Mouse (Mus musculus) hindbrain, embryonic 11.5 days (tissue): ENCODE data around the gene Prmt1. TPM values are rescaled to one million over a fixed set of nuclear protein-coding genes. Genes with fewer than 3 reads are reported as not detected.

Experiments
- ATAC-seq: fragments of 200-750 bp; cut with Nextera tagmentation; 2 replicates; pipeline ENCODE4 v1.8.0; 2017; ENCODE audit warnings: mild to moderate bottlenecking, moderate TSS enrichment, moderate library complexity; ENCODE audit not compliant: low FRiP score
- DNase-seq: peaks from one replicate; pipeline ENCODE4 v3.0.0-alpha.2; 2015; ENCODE audit warnings: low spot score
- H3K27ac ChIP-seq: fragments of 300-500 bp; sonication (generic); 2 replicates; pipeline ENCODE4 v1.5.1; 2014; ENCODE audit warnings: mild to moderate bottlenecking, low read depth, low read length
- H3K27me3 ChIP-seq: fragments of 300-500 bp; sonication (generic); 2 replicates; pipeline ENCODE4 v1.6.1; 2014; ENCODE audit warnings: mild to moderate bottlenecking, low read length, moderate library complexity, mixed read lengths; ENCODE audit not compliant: control insufficient read depth, insufficient read depth
- H3K36me3 ChIP-seq: fragments of 300-500 bp; sonication (generic); 2 replicates; pipeline ENCODE4 v1.6.1; 2014; ENCODE audit warnings: mild to moderate bottlenecking, low read length, moderate library complexity, mixed read lengths; ENCODE audit not compliant: control insufficient read depth, insufficient read depth
- H3K4me1 ChIP-seq: fragments of 300-500 bp; sonication (generic); replicated peaks from 2 replicates; pipeline ENCODE4 v1.6.1; 2014; ENCODE audit warnings: low read length, mixed read lengths; ENCODE audit not compliant: control insufficient read depth, insufficient read depth
- H3K4me2 ChIP-seq: fragments of 300-500 bp; sonication (generic); replicated peaks from 2 replicates; pipeline ENCODE4 v1.6.1; 2014; ENCODE audit warnings: mild to moderate bottlenecking, low read depth, low read length
- H3K4me3 ChIP-seq: fragments of 300-500 bp; sonication (generic); 2 replicates; pipeline ENCODE4 v1.5.1; 2014; ENCODE audit warnings: low read depth, low read length
- H3K9ac ChIP-seq: fragments of 300-500 bp; sonication (generic); 2 replicates; pipeline ENCODE4 v1.6.1; 2014; ENCODE audit warnings: low read depth, low read length
- H3K9me3 ChIP-seq: fragments of 300-500 bp; sonication (generic); 2 replicates; pipeline ENCODE4 v1.6.1; 2016; ENCODE audit warnings: low read length; ENCODE audit not compliant: control insufficient read depth
- WGBS: fragments of 180-500 bp; shearing (Covaris S2); extraction: QIAGEN DNeasy Blood & Tissue Kit; methylation state at CpG from one replicate; pipeline ENCODE4 v1.1.7; 2014; 5-methylcytosine and 5-hydroxymethylcytosine counted together
- polyA plus RNA-seq: library from polyadenylated mRNA; unstranded; fragments of >200 nt; fragmentation: Nextera tagmentation; extraction: Ambion mirVana; gene quantifications from 2 replicates; pipeline ENCODE4 v1.2.1, GENCODE M21; 2014

The Prmt1 gene
- polyA plus RNA-seq, 1 experiment from 2014 or later = 249 TPM

DNA sequence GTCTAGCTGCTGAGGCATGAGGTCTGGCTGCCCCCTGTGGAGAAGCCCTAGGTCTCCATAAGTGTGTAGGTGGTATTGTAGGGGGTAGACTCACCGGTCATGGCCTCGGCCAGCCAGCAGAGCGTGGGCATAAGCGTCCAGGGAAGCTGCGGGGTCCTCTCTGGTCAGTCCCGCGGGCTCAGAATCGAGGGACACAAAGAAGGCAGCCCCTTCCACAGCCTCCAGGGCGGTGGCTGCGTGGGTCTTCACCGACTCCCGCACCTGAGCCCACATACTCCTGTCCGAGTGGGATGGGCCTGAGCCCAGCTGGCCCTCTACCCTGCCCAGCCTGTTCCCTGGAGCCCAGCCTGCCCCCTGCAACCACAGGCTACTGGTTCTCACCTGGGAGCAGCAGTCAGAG lies 21.4 kb downstream of the Prmt1 start:
- Histone ChIP-seq H3K4me2 (no peak overlapping the region), H3K27ac (no peak overlapping the region), H3K9ac (no peak overlapping the region), H3K36me3 (0 out of 2 replicates have a peak, but pooled peaks cover 6% of the 10 kb centered on the region), H3K4me3 (no peak overlapping the region), H3K9me3 (no peaks in the 10 kb centered on the region), H3K27me3 (no peaks in the 10 kb centered on the region), H3K4me1 (no peaks in the 10 kb centered on the region)
- no peak for DNase-seq
- no peak for ATAC-seq
- WGBS = 96% methylated on average over 13 of the region's 13 CpGs

DNA sequence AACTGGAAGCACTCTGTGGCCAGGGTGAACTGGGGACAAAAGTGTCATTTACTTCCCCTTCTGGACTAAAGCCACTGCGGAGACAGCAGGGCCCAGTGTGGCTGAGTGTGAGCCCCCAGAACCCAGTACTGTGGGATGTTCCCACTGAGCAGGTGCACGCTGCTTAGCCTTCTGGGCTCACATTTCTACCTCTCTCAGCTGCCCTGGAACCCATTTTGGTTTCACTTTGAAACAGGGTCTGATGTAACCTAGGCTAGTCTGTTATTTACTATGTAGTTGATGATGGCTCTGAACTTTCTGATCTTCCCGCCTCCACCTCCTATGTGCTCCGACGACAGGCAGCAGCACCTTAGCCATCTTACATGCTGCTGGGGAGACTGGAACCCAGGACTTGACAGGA lies 23.5 kb downstream of the Prmt1 start:
- Histone ChIP-seq H3K4me3 (no peak overlapping the region), H3K36me3 (0 out of 2 replicates have a peak, but pooled peaks cover 6% of the 10 kb centered on the region), H3K9ac (no peak overlapping the region), H3K9me3 (no peaks in the 10 kb centered on the region), H3K4me2 (no peak overlapping the region), H3K27ac (no peak overlapping the region), H3K4me1 (no peaks in the 10 kb centered on the region), H3K27me3 (no peaks in the 10 kb centered on the region)
- 95% methylated on average over 5 of the region's 5 CpGs for WGBS
- DNase-seq = no peak
- no peak for ATAC-seq

DNA sequence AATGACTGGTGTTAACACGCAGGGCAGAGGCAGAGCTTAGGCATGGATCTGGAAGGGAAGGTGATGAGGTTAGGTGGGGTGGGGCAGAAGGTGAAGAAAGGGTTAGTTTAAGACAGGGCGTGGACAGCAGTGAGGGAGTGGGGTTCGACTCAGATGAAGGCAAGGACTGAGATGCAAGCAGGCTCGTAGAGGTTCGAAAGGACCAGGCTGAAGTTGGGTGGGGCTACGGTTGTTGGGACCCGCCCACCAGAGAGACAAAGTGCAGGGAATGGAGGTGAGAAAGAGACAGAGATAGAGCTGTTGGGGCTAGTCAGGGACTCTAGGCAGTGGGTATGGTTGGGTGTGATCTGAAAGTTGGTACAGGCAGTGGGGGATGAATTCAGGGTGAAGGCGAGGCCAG lies 24.0 kb downstream of the Prmt1 start:
- WGBS = 78% methylated on average over 8 of the region's 8 CpGs
- no peak overlapping the region for H3K4me2 ChIP-seq
- H3K9me3 ChIP-seq = no peaks in the 10 kb centered on the region
- H3K4me3 ChIP-seq = no peak overlapping the region
- H3K27ac ChIP-seq = no peak overlapping the region
- DNase-seq = no peak
- H3K27me3 ChIP-seq = no peaks in the 10 kb centered on the region
- no peak for ATAC-seq
- 0 out of 2 replicates have a peak, but pooled peaks cover 6% of the 10 kb centered on the region for H3K36me3 ChIP-seq
- no peaks in the 10 kb centered on the region for H3K4me1 ChIP-seq
- H3K9ac ChIP-seq = no peak overlapping the region

DNA sequence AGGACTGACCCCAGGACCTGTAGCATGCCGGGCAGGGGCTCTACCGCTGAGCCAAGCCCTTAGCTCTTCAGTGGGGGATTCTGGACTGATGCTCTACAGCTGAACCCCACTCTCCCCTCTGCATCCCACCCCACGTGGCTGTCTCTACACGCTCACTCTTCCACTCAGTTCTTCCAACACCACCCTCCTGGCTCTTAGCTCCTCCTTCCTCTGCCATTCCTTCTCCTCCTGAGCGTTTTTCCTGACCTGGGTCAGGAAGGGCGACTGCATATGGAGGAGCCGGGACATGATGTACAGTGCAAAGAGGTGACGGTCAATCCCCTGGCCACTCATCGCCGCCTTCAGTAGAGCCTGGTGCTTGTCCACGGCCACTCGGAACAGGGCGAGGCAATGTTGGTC lies 25.9 kb downstream of the Prmt1 start:
- no peak overlapping the region for H3K4me2 ChIP-seq
- H3K4me3 ChIP-seq = no peak overlapping the region
- H3K4me1 ChIP-seq = no peaks in the 10 kb centered on the region
- no peaks in the 10 kb centered on the region for H3K27me3 ChIP-seq
- WGBS = 96% methylated on average over 13 of the region's 13 CpGs
- no peaks in the 10 kb centered on the region for H3K9me3 ChIP-seq
- DNase-seq = no peak
- 0 out of 2 replicates have a peak, but pooled peaks cover 6% of the 10 kb centered on the region for H3K36me3 ChIP-seq
- no peak overlapping the region for H3K9ac ChIP-seq
- no peak overlapping the region for H3K27ac ChIP-seq
- no peak for ATAC-seq

DNA sequence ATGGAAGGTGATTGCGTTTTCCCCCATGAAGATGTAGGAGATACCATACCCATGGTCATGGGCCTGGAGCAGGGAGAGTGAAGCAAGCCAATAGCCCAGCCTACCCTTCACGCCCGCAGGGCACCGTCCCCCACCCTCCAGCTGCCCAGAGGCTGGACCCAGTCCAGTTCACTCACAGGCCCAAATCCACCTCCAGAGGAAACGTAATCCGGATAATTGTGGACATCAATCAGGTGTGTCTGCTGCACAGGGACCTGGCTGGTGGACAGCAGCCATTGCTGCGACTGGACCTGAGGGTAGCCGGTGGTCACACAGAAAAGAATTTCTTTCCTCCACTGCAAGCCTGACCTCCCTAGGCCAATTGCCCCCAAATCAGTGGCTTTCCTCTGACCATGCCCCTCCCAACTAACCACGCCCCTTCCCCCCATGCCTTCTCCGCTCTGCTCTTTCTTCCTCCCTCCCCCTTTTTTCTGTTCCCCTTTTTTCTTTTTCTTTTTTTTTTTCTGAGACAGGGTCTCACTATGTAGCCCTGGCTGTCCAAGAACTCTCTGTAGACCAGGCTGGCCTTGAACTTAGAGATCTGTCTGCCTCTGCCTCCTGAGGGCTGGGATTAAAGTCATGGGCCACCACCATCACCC lies 26.4 kb downstream of the Prmt1 start:
- DNase-seq = no peak
- Histone ChIP-seq H3K27me3 (no peaks in the 10 kb centered on the region), H3K9ac (no peak overlapping the region), H3K36me3 (0 out of 2 replicates have a peak, but pooled peaks cover 2% of the 10 kb centered on the region), H3K4me1 (no peaks in the 10 kb centered on the region), H3K4me3 (no peak overlapping the region), H3K27ac (no peak overlapping the region), H3K9me3 (no peaks in the 10 kb centered on the region), H3K4me2 (no peak overlapping the region)
- WGBS = 93% methylated on average over 10 of the region's 10 CpGs
- ATAC-seq = no peak

DNA sequence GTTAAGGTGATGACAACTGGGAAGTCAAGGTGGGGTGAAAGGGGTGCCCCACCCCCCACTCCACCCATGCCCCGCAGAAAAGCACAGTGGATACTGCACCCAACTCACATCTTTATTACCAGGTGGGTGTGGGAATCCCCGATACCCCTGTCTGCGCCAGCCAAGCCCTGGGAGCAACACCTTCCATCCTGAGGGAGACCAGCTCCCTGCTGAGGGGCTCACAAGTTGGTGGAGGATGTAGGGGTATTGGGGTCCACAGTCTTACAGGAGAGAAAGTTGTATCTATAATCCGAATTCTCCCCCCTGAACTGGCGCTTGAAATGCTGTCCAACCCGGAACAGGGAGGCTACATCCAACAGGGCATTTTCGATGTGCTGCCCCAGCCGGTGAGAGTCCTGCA lies 27.1 kb downstream of the Prmt1 start:
- ATAC-seq (no peak), DNase-seq (no peak)
- WGBS = 83% methylated on average over 8 of the region's 8 CpGs
- Histone ChIP-seq H3K27ac (no peak overlapping the region), H3K4me1 (no peaks in the 10 kb centered on the region), H3K9ac (no peak overlapping the region), H3K4me2 (no peak overlapping the region), H3K27me3 (no peaks in the 10 kb centered on the region), H3K4me3 (no peak overlapping the region), H3K36me3 (no peaks in the 10 kb centered on the region), H3K9me3 (no peaks in the 10 kb centered on the region)

DNA sequence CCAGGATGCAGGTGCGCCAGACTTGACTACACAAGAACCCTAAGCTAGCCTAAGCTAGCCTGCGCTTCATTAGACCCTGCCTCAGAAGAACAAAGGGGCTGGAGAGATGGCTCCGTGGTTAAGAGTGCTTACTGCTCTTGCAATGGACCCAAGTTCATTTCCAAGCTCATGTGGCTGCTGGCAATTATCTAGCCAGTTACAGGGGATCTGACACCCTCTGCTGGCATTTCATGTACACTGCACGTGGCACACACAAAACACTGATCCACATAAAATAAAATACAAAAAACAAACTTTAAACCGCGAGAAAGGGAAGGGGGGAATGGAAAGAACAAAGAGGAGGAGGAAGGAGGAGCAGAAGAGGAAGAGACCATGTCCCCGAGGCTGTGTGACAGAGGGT lies 28.2 kb downstream of the Prmt1 start:
- H3K36me3 ChIP-seq = no peaks in the 10 kb centered on the region
- H3K4me3 ChIP-seq = no peak overlapping the region
- H3K9me3 ChIP-seq = no peaks in the 10 kb centered on the region
- no peak for ATAC-seq
- no peak overlapping the region for H3K27ac ChIP-seq
- H3K4me1 ChIP-seq = no peaks in the 10 kb centered on the region
- DNase-seq = peak; percentile 42
- WGBS = 63% methylated on average over 7 of the region's 7 CpGs
- no peak overlapping the region for H3K9ac ChIP-seq
- no peak overlapping the region for H3K4me2 ChIP-seq
- no peaks in the 10 kb centered on the region for H3K27me3 ChIP-seq

DNA sequence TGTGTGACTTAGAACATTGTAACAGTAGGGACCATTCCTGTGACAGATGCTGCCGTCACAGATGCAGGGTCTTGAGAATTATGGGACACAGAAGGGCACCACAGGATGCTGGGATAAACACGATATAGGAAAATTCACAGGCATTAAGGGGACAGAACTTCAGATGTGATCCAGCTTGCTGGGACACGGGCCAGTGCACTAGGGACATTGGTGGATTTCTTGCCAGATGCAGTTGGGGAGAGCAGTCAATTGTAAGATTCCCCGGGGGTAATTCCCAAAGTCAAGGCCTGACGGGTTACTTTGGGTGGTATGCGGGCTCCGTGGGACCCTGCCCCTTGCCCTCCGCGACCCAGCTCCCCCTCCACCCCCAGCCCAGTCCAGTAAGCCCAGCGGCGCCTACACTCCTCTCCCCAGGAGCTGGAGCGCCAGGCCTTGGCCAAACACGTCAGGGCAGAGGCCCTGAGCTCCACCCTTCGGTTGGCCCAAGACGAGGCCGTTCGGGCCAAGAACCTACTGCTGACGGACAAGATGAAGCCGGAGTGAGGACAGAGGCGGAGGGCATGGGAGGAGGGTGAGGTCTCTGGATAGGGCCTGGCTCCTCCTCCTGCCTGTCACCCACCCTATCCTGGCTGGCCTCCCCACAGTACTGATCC lies 29.1 kb downstream of the Prmt1 start:
- Histone ChIP-seq H3K9ac (no peak overlapping the region), H3K9me3 (no peaks in the 10 kb centered on the region), H3K36me3 (no peaks in the 10 kb centered on the region), H3K4me3 (no peak overlapping the region), H3K27me3 (no peaks in the 10 kb centered on the region), H3K4me2 (no peak overlapping the region), H3K4me1 (no peaks in the 10 kb centered on the region), H3K27ac (no peak overlapping the region)
- ATAC-seq (no peak), DNase-seq (no peak)
- WGBS = 68% methylated on average over 20 of the region's 20 CpGs

DNA sequence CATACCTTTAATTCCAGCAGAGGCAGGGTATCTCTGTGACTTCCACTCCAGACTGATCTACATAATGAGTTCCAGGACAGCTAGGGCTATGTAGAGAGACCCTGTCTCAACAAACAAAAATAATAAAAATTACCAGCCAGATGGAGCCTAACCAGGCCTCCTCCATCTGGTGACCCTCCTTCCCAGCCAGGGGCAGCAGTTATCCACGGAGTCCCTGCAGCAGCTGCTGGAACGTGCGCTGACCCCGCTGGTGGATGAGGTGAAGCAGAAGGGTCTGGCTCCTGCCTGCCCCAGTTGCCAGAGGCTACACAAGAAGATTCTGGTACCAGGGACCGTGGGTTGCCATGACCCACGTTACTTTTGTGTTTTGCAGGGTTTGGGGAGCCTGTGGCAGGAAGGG lies 30.1 kb downstream of the Prmt1 start:
- Histone ChIP-seq H3K36me3 (no peaks in the 10 kb centered on the region), H3K9ac (no peak overlapping the region), H3K9me3 (no peaks in the 10 kb centered on the region), H3K27me3 (peaks cover 7% of the 10 kb centered on the region), H3K4me3 (no peak overlapping the region), H3K4me2 (no peak overlapping the region), H3K4me1 (no peaks in the 10 kb centered on the region), H3K27ac (no peak overlapping the region)
- ATAC-seq = no peak
- DNase-seq = no peak
- WGBS = 53% methylated on average over 6 of the region's 6 CpGs
